Mouse (Mus musculus) heart, embryonic 13.5 days (tissue): Measurements from ENCODE around the gene Nfib. TPM values are rescaled to one million over a fixed set of nuclear protein-coding genes. Genes with fewer than 3 reads are reported as not detected.

Experiments used
- ATAC-seq: fragments of 200-750 bp; cut with Nextera tagmentation; 2 replicates; pipeline ENCODE4 v1.8.0; 2017; ENCODE audit warnings: moderate TSS enrichment; ENCODE audit not compliant: insufficient number of reproducible peaks, low FRiP score, low TSS enrichment; ENCODE audit errors: extremely low read depth
- H3K27ac ChIP-seq: fragments of 300-500 bp; sonication (generic); replicated peaks from 2 replicates; pipeline ENCODE4 v1.5.1; 2015; ENCODE audit warnings: moderate library complexity, mild to moderate bottlenecking, inconsistent platforms
- H3K27me3 ChIP-seq: fragments of 300-500 bp; sonication (generic); replicated peaks from 2 replicates; pipeline ENCODE4 v1.6.1; 2015; ENCODE audit warnings: mild to moderate bottlenecking, inconsistent platforms
- H3K36me3 ChIP-seq: fragments of 300-500 bp; sonication (generic); 2 replicates; pipeline ENCODE4 v1.6.1; 2015; ENCODE audit warnings: mild to moderate bottlenecking, inconsistent platforms
- H3K4me1 ChIP-seq: fragments of 300-500 bp; sonication (generic); 2 replicates; pipeline ENCODE4 v1.6.1; 2015; ENCODE audit warnings: inconsistent platforms
- H3K4me2 ChIP-seq: fragments of 300-500 bp; sonication (generic); 2 replicates; pipeline ENCODE4 v1.6.1; 2015; ENCODE audit warnings: inconsistent platforms, mild to moderate bottlenecking, moderate library complexity
- H3K4me3 ChIP-seq: fragments of 300-500 bp; sonication (generic); 2 replicates; pipeline ENCODE4 v1.5.1; 2015; ENCODE audit warnings: moderate library complexity, mild to moderate bottlenecking, inconsistent platforms
- H3K9ac ChIP-seq: fragments of 300-500 bp; sonication (generic); 2 replicates; pipeline ENCODE4 v1.6.1; 2015; ENCODE audit warnings: inconsistent platforms, mild to moderate bottlenecking, moderate library complexity
- H3K9me3 ChIP-seq: fragments of 300-500 bp; sonication (generic); 2 replicates; pipeline ENCODE4 v1.6.1; 2016; ENCODE audit warnings: inconsistent platforms
- WGBS: fragments of 180-500 bp; shearing (Covaris S2); methylation state at CpG from one replicate; pipeline ENCODE4 v1.1.7; 2015; ENCODE audit warnings: mixed read lengths; 5-methylcytosine and 5-hydroxymethylcytosine counted together
- polyA plus RNA-seq: library from polyadenylated mRNA; unstranded; fragments of >200 nt; fragmentation: Nextera tagmentation; extraction: Ambion mirVana; gene quantifications from 2 replicates; pipeline ENCODE4 v1.2.1, GENCODE M21; 2015

The Nfib gene
- polyA plus RNA-seq, 1 experiment from 2014 or later, result 53.0 TPM

- H3K9me3 ChIP-seq, result no peaks in the 10 kb centered on the region
- no peak for ATAC-seq
- 78% methylated on average over 3 of the region's 3 CpGs for WGBS
- 0 out of 2 replicates have a peak overlapping the region, but pooled peaks have one; percentile 21 for H3K27ac ChIP-seq
- H3K27me3 ChIP-seq, result no peaks in the 10 kb centered on the region
- no peak overlapping the region for H3K4me3 ChIP-seq
- peaks cover 94% of the 10 kb centered on the region for H3K4me1 ChIP-seq
- H3K9ac ChIP-seq, result peak overlapping the region; percentile 26; the same call in 1 of the 2 replicates
- H3K36me3 ChIP-seq, result peaks cover 69% of the 10 kb centered on the region
- no peak overlapping the region; the same call in 1 of the 2 replicates for H3K4me2 ChIP-seq
Observed at GRCm38 (mm10) chr4:82494424-82494823, 211.1 kb downstream of the Nfib start.

- no peaks in the 10 kb centered on the region for H3K27me3 ChIP-seq
- H3K4me3 ChIP-seq, result no peak overlapping the region
- H3K9me3 ChIP-seq, result no peaks in the 10 kb centered on the region
- H3K4me1 ChIP-seq, result peaks cover 90% of the 10 kb centered on the region
- 0 out of 2 replicates have a peak overlapping the region, but pooled peaks have one; percentile 26 for H3K9ac ChIP-seq
- peaks cover 67% of the 10 kb centered on the region for H3K36me3 ChIP-seq
- 77% methylated on average over 1 of the region's 1 CpGs for whole genome bisulfite sequencing
- H3K27ac ChIP-seq, result peak overlapping the region; percentile 21; the same call in 1 of the 2 replicates
- ATAC-seq, result no peak
- peak overlapping the region; percentile 13; the same call in 1 of the 2 replicates for H3K4me2 ChIP-seq
Observed at GRCm38 (mm10) chr4:82493865-82494264, 211.7 kb downstream of the Nfib start.

DNA sequence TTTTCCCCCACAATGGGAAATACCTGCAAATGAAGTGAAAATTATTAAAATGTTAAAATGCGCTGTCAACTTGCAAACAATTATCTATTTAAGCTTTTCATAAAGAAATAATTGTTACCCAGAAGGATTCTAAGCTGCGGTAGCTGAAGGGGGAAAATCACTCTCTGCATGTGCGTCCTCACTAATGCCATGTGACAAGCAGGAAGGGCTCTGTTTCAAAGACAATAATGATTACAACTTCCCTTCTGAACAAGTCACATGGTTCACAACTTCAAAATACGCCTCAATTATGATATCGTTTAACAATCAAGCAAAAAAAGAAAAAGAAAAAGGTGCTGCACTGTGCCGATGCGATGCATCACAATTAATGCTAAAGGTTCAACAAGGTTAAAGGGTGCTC, 212.2 kb downstream of the Nfib start:
- 0 out of 2 replicates have a peak overlapping the region, but pooled peaks have one; percentile 21 for H3K27ac ChIP-seq
- H3K4me3 ChIP-seq, result no peak overlapping the region
- no peaks in the 10 kb centered on the region for H3K9me3 ChIP-seq
- no peaks in the 10 kb centered on the region for H3K27me3 ChIP-seq
- no peak overlapping the region for H3K9ac ChIP-seq
- H3K4me2 ChIP-seq, result peak overlapping the region; percentile 13; the same call in 1 of the 2 replicates
- ATAC-seq, result no peak
- H3K4me1 ChIP-seq, result peaks cover 85% of the 10 kb centered on the region
- H3K36me3 ChIP-seq, result peaks cover 67% of the 10 kb centered on the region
- 74% methylated on average over 7 of the region's 7 CpGs for WGBS

GRCm38 (mm10) chr4:82492737-82493136, 212.8 kb downstream of the Nfib start:
- no peak for ATAC-seq
- Histone ChIP-seq H3K27ac (0 out of 2 replicates have a peak overlapping the region, but pooled peaks have one; percentile 12), H3K4me3 (no peak overlapping the region), H3K4me2 (no peak overlapping the region), H3K27me3 (no peaks in the 10 kb centered on the region), H3K9me3 (no peaks in the 10 kb centered on the region), H3K4me1 (peaks cover 79% of the 10 kb centered on the region), H3K36me3 (peaks cover 65% of the 10 kb centered on the region), H3K9ac (no peak overlapping the region)
- 40% methylated on average over 2 of the region's 2 CpGs for WGBS

DNA sequence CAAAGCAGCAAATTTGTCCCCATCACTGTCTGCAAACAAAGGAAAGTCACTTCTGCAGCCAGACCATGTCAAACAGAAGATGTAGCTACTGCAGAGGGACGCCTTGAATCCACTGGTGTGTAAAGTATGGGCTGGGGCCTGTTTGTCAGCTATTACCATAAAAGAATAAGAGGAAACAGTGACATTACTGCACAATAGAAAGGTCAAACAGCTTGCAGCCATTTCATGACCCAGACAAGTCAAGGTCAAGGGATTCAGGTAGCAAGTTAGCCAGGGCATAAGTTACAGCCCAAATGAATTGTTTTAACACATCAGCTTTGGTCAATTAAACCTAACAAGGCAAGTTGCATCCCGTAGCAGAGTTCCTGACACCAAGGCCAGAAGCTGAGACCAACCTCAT, 215.6 kb downstream of the Nfib start:
- Histone ChIP-seq H3K4me1 (peaks cover 73% of the 10 kb centered on the region), H3K36me3 (peaks cover 59% of the 10 kb centered on the region), H3K4me3 (no peak overlapping the region), H3K27ac (no peak overlapping the region; the same call in 1 of the 2 replicates), H3K9ac (no peak overlapping the region), H3K27me3 (no peaks in the 10 kb centered on the region), H3K4me2 (no peak overlapping the region), H3K9me3 (no peaks in the 10 kb centered on the region)
- WGBS, result 53% methylated on average over 2 of the region's 2 CpGs
- no peak for ATAC-seq

DNA sequence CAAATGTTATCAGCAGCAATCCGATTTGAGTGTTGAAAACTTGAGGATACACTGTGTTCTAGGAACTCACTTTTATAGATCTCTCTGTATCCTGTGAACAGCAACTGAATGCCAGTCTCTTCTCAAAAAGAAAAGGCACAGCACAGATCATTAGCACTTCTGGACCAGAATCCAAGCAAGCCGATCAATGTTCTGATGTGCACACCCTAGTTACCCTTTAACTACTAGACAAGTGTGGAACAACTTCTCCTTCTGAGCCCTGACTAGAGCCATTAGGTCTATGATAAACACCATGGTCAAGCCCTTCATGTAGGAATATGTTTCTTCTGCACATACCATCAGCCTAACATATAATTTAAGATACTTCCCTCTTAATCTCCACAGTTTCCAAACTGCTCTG, 219.6 kb downstream of the Nfib start:
- H3K27ac ChIP-seq, result peak overlapping the region; percentile 24; the same call in 1 of the 2 replicates
- ATAC-seq, result no peak

DNA sequence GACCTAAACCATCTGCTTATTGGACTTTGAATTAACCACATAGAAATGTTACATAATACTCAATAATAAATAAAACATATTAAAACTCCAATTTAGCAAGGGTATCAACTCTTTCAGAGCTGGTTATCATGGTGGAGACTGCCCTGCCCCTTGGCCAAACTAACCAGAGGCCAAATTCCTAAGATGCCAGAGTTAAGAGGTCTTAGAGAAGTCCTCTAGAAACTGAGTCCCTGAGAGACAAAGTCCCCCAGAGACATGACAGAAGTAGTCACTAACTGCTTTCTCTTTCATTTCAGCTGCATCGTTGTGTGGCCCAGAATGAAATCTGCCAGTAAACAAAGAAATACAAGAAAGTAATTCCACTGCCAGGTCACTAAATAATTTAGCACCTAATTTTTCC, 221.7 kb downstream of the Nfib start:
- Histone ChIP-seq H3K36me3 (peaks cover 41% of the 10 kb centered on the region), H3K27me3 (no peaks in the 10 kb centered on the region), H3K4me2 (peak overlapping the region; percentile 58), H3K9ac (peak overlapping the region; percentile 52; the same call in 1 of the 2 replicates), H3K4me1 (peaks cover 54% of the 10 kb centered on the region), H3K4me3 (peak overlapping the region; percentile 17; the same call in 1 of the 2 replicates), H3K9me3 (no peaks in the 10 kb centered on the region), H3K27ac (peak overlapping the region; percentile 69)
- 7% methylated on average over 1 of the region's 1 CpGs for WGBS
- ATAC-seq, result no peak

More for the DNA sequence above, 219.6 kb downstream of the Nfib start:
- Histone ChIP-seq H3K4me2 (no peak overlapping the region), H3K9ac (no peak overlapping the region), H3K36me3 (peaks cover 33% of the 10 kb centered on the region), H3K27me3 (no peaks in the 10 kb centered on the region), H3K9me3 (no peaks in the 10 kb centered on the region), H3K4me3 (no peak overlapping the region), H3K4me1 (peaks cover 61% of the 10 kb centered on the region)
- 77% methylated on average over 2 of the region's 2 CpGs for WGBS

DNA sequence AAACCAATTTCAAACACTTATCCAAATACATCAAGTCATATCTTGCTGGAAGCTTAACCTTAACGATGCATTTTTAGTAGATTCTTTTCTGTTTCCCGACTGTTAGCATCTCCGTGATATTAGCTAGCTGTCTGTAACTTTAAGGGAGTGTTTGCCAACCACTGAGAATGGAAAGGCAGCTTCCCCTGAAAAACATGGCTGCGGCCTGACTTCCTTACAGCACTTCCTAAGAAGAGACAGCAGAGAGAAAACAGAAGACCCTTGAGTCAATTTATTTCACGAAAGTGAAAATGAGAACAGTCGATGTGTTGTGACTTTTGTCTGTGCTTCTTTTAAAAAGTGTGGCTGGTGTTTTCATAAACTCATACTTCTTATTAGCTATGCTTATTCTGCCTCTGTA, 222.3 kb downstream of the Nfib start:
- no peak for ATAC-seq
- H3K4me3 ChIP-seq, result peak overlapping the region; percentile 17; the same call in 1 of the 2 replicates
- H3K4me2 ChIP-seq, result peak overlapping the region; percentile 58
- no peaks in the 10 kb centered on the region for H3K9me3 ChIP-seq
- H3K9ac ChIP-seq, result 0 out of 2 replicates have a peak overlapping the region, but pooled peaks have one; percentile 20
- H3K27me3 ChIP-seq, result no peaks in the 10 kb centered on the region
- H3K27ac ChIP-seq, result peak overlapping the region; percentile 69
- WGBS, result 37% methylated on average over 6 of the region's 6 CpGs
- peaks cover 37% of the 10 kb centered on the region for H3K36me3 ChIP-seq
- H3K4me1 ChIP-seq, result peaks cover 60% of the 10 kb centered on the region

DNA sequence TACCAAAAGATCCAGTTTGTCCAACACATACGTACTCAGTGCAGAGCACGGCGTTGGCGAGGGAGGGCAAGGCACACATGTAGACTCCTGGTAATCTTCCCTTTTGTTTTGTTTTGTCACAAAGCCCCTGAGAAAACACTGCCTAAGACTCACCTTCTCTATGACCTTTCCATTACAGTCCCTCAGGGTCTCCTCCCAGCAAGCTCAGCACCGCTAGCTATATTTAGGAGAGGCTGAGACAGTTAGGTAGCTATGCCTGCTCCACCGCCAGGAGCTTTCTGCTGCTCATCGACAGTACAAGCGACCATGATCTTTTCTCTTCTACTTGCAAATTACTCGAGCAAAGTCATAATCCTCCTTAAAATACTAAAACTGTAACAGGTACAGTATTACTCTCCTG, 224.9 kb downstream of the Nfib start:
- H3K36me3 ChIP-seq, result peaks cover 14% of the 10 kb centered on the region
- H3K4me1 ChIP-seq, result peaks cover 68% of the 10 kb centered on the region
- peak overlapping the region; percentile 74 for H3K27ac ChIP-seq
- no peaks in the 10 kb centered on the region for H3K27me3 ChIP-seq
- WGBS, result 43% methylated on average over 9 of the region's 9 CpGs
- no peak overlapping the region for H3K4me3 ChIP-seq
- no peak for ATAC-seq
- no peaks in the 10 kb centered on the region for H3K9me3 ChIP-seq
- H3K9ac ChIP-seq, result 0 out of 2 replicates have a peak overlapping the region, but pooled peaks have one; percentile 56
- H3K4me2 ChIP-seq, result peak overlapping the region; percentile 47

DNA sequence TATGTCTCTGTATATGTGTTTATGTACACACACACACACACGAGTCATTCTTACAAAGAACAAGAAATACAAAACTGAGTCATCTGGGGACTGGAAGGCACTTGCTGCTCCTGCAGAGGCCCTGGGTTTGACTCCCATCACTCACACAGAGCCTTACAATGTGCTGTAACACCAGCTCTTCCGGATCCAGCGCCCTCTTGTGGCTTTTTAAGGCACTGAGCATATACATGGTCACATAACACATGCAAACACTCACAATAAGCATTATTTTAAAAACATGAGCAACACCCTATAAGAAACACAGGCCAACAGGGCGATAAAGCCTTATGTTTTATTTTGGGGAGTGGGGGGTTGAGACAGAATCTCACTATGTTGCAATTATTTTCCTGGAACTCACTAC, 226.2 kb downstream of the Nfib start:
- WGBS, result 58% methylated on average over 4 of the region's 4 CpGs
- H3K4me2 ChIP-seq, result no peak overlapping the region
- no peak for ATAC-seq
- peaks cover 64% of the 10 kb centered on the region for H3K4me1 ChIP-seq
- no peak overlapping the region for H3K9ac ChIP-seq
- H3K27ac ChIP-seq, result no peak overlapping the region
- no peaks in the 10 kb centered on the region for H3K9me3 ChIP-seq
- no peaks in the 10 kb centered on the region for H3K27me3 ChIP-seq
- H3K36me3 ChIP-seq, result peaks cover 13% of the 10 kb centered on the region; the same call in 1 of the 2 replicates
- no peak overlapping the region for H3K4me3 ChIP-seq

DNA sequence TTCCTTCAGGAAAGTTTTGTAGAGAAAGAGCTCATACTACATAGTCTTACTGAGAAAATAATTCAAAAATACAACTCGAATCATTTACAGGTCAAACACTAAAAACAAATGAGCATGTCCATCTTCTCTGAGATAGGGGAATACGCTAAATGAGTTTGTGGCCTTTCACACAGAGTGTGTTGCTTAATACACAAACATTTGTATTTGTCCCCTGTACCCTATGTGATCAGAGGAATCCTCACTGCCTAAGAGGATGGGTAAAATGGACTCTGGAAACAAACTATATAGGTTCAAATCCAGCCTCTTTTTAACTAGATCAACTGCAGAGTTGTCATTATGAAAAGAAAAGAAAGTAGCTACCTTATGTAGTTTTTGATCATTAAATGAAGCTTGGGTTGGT, 227.8 kb downstream of the Nfib start:
- 81% methylated on average over 2 of the region's 2 CpGs for WGBS
- no peak overlapping the region for H3K9ac ChIP-seq
- H3K9me3 ChIP-seq, result no peaks in the 10 kb centered on the region
- peaks cover 13% of the 10 kb centered on the region; the same call in 1 of the 2 replicates for H3K36me3 ChIP-seq
- no peak overlapping the region for H3K4me3 ChIP-seq
- H3K4me1 ChIP-seq, result peaks cover 64% of the 10 kb centered on the region
- H3K27me3 ChIP-seq, result no peaks in the 10 kb centered on the region
- H3K27ac ChIP-seq, result no peak overlapping the region
- no peak overlapping the region for H3K4me2 ChIP-seq
- no peak for ATAC-seq

GRCm38 (mm10) chr4:82476411-82476810, 229.1 kb downstream of the Nfib start:
- Histone ChIP-seq H3K36me3 (peaks cover 8% of the 10 kb centered on the region; the same call in 1 of the 2 replicates), H3K4me2 (no peak overlapping the region), H3K27ac (peak overlapping the region; percentile 42; the same call in 1 of the 2 replicates), H3K9me3 (no peaks in the 10 kb centered on the region), H3K9ac (no peak overlapping the region), H3K27me3 (no peaks in the 10 kb centered on the region), H3K4me3 (no peak overlapping the region), H3K4me1 (peaks cover 70% of the 10 kb centered on the region)
- no peak for ATAC-seq
- WGBS, result 48% methylated on average over 2 of the region's 2 CpGs
